Mouse (Mus musculus) spleen, postnatal 4 days (tissue): ENCODE measurements at regions not wholly inside any gene's neighbourhood (a gene's known extent, or its start where the extent isn't known, plus 50 kb on each side); places are given as distances from the start of the nearest gene placed in this dataset.

Experiments
- DNase-seq, 2 experiments: peaks; one replicate each; pipeline ENCODE4 v3.0.0; 2022; ENCODE audit warnings: low spot score in 2 of 2

GRCm38 (mm10) chr6:116901816-116902215 is 185.1 kb upstream of the Tmem72 start:
- DNase-seq: no peak

GRCm38 (mm10) chr6:116902371-116902770 is 185.7 kb upstream of the Tmem72 start:
- DNase-seq: no peak

- no peak for DNase-seq
Observed at GRCm38 (mm10) chr6:116906426-116907172, 189.9 kb upstream of the Tmem72 start.

- no peak for DNase-seq
Observed at GRCm38 (mm10) chr6:116910607-116911006, 193.9 kb upstream of the Tmem72 start.

GRCm38 (mm10) chr6:116912161-116912560 is 195.4 kb upstream of the Tmem72 start:
- no peak for DNase-seq

- DNase-seq: no peak
Observed at GRCm38 (mm10) chr6:116914073-116914472, 197.4 kb upstream of the Tmem72 start.

GRCm38 (mm10) chr6:116935024-116935423 is 218.3 kb upstream of the Tmem72 start:
- DNase-seq: no peak

- no peak for DNase-seq
Observed at GRCm38 (mm10) chr6:116941576-116941975, 224.9 kb upstream of the Tmem72 start.

GRCm38 (mm10) chr6:116942696-116943095 is 225.6 kb upstream of the Cxcl12 start:
- DNase-seq: no peak

GRCm38 (mm10) chr6:116946083-116946732 is 222.1 kb upstream of the Cxcl12 start:
- no peak for DNase-seq

GRCm38 (mm10) chr6:116959611-116960010 is 208.7 kb upstream of the Cxcl12 start:
- peak in 1 of 2 experiments; percentile 44 for DNase-seq

- peak in 1 of 2 experiments; percentile 17 for DNase-seq
Observed at GRCm38 (mm10) chr6:116960641-116961040, 207.7 kb upstream of the Cxcl12 start.

- no peak for DNase-seq
Observed at GRCm38 (mm10) chr6:116966436-116966835, 201.9 kb upstream of the Cxcl12 start.

GRCm38 (mm10) chr6:116969381-116969910 is 198.9 kb upstream of the Cxcl12 start:
- DNase-seq: no peak

- DNase-seq: no peak
Observed at GRCm38 (mm10) chr6:116974841-116975240, 193.5 kb upstream of the Cxcl12 start.

- DNase-seq: no peak
Observed at GRCm38 (mm10) chr6:116980349-116980995, 187.9 kb upstream of the Cxcl12 start.

GRCm38 (mm10) chr6:116985147-116985737 is 183.1 kb upstream of the Cxcl12 start:
- DNase-seq: no peak

GRCm38 (mm10) chr6:116986266-116987000 is 181.9 kb upstream of the Cxcl12 start:
- no peak for DNase-seq

- DNase-seq: no peak
Observed at GRCm38 (mm10) chr6:116987243-116987642, 181.1 kb upstream of the Cxcl12 start.

- peak in 1 of 2 experiments; percentile 38 for DNase-seq
Observed at GRCm38 (mm10) chr6:116998948-116999682, 169.2 kb upstream of the Cxcl12 start.

- no peak for DNase-seq
Observed at GRCm38 (mm10) chr6:116999940-117000339, 168.4 kb upstream of the Cxcl12 start.
